Mouse (Mus musculus): ENCODE measurements around the gene Emx2. TPM values are rescaled to one million over a fixed set of nuclear protein-coding genes. Genes with fewer than 3 reads are reported as not detected.

Gene Emx2
- polyA plus RNA-seq, 1 experiment from 2014 or later = 78.9 TPM

- under 1% methylated on average over 13 of the region's 13 CpGs for WGBS
- H3K4me1 ChIP-seq (replicated peaks; ENCODE audit: control insufficient read depth, insufficient read depth, low read length) = peaks cover 27% of the 10 kb centered on the region
- H3K4me2 ChIP-seq (ENCODE audit: low read depth, low read length, severe bottlenecking) = peak overlapping the region; percentile 48
- no peaks in the 10 kb centered on the region for H3K36me3 ChIP-seq (ENCODE audit: control insufficient read depth, insufficient read depth, low read length)
- H3K4me3 ChIP-seq (ENCODE audit: low read depth, low read length) = peak overlapping the region; percentile 15
- peak overlapping the region; percentile 37; the same call in 1 of the 2 replicates for H3K27ac ChIP-seq (ENCODE audit: low read depth, low read length)
- H3K9ac ChIP-seq (ENCODE audit: low read length) = peak overlapping the region; percentile 54
- H3K27me3 ChIP-seq (ENCODE audit: control insufficient read depth, insufficient read depth, low read length) = peaks cover 28% of the 10 kb centered on the region
- ATAC-seq (replicated peaks; ENCODE audit: low FRiP score) (no peak), DNase-seq (ENCODE audit: low spot score) (peak; percentile 77)
- H3K9me3 ChIP-seq (ENCODE audit: control insufficient read depth, low read length) = no peaks in the 10 kb centered on the region
Observed at GRCm38 (mm10) chr19:59470913-59471312, 12.7 kb downstream of the Emx2 start.

GRCm38 (mm10) chr19:59472844-59473243 lies 14.7 kb downstream of the Emx2 start:
- Histone ChIP-seq H3K4me3 (ENCODE audit: low read depth, low read length) (no peak overlapping the region), H3K27me3 (ENCODE audit: control insufficient read depth, insufficient read depth, low read length) (peaks cover 25% of the 10 kb centered on the region), H3K9me3 (ENCODE audit: control insufficient read depth, low read length) (no peaks in the 10 kb centered on the region), H3K4me2 (ENCODE audit: low read depth, low read length, severe bottlenecking) (no peak overlapping the region), H3K27ac (ENCODE audit: low read depth, low read length) (no peak overlapping the region), H3K36me3 (ENCODE audit: control insufficient read depth, insufficient read depth, low read length) (no peaks in the 10 kb centered on the region), H3K9ac (ENCODE audit: low read length) (no peak overlapping the region), H3K4me1 (replicated peaks; ENCODE audit: control insufficient read depth, insufficient read depth, low read length) (peaks cover 22% of the 10 kb centered on the region)
- WGBS = 84% methylated on average over 2 of the region's 2 CpGs
- DNase-seq (ENCODE audit: low spot score) (no peak), ATAC-seq (replicated peaks; ENCODE audit: low FRiP score) (no peak)

GRCm38 (mm10) chr19:59479912-59480311 lies 21.7 kb downstream of the Emx2 start:
- 88% methylated on average over 3 of the region's 3 CpGs for WGBS
- H3K27ac ChIP-seq (ENCODE audit: low read depth, low read length) = no peak overlapping the region
- no peaks in the 10 kb centered on the region for H3K36me3 ChIP-seq (ENCODE audit: control insufficient read depth, insufficient read depth, low read length)
- no peak for ATAC-seq (replicated peaks; ENCODE audit: low FRiP score)
- no peak overlapping the region for H3K4me2 ChIP-seq (ENCODE audit: low read depth, low read length, severe bottlenecking)
- H3K4me1 ChIP-seq (replicated peaks; ENCODE audit: control insufficient read depth, insufficient read depth, low read length) = no peaks in the 10 kb centered on the region
- no peaks in the 10 kb centered on the region; the same call in 1 of the 2 replicates for H3K27me3 ChIP-seq (ENCODE audit: control insufficient read depth, insufficient read depth, low read length)
- H3K4me3 ChIP-seq (ENCODE audit: low read depth, low read length) = no peak overlapping the region
- no peak overlapping the region for H3K9ac ChIP-seq (ENCODE audit: low read length)
- DNase-seq (ENCODE audit: low spot score) = no peak
- no peaks in the 10 kb centered on the region for H3K9me3 ChIP-seq (ENCODE audit: control insufficient read depth, low read length)

GRCm38 (mm10) chr19:59480563-59480962 lies 22.4 kb downstream of the Emx2 start:
- Histone ChIP-seq H3K36me3 (ENCODE audit: control insufficient read depth, insufficient read depth, low read length) (no peaks in the 10 kb centered on the region), H3K9me3 (ENCODE audit: control insufficient read depth, low read length) (no peaks in the 10 kb centered on the region), H3K4me2 (ENCODE audit: low read depth, low read length, severe bottlenecking) (no peak overlapping the region), H3K27ac (ENCODE audit: low read depth, low read length) (no peak overlapping the region), H3K9ac (ENCODE audit: low read length) (no peak overlapping the region), H3K4me3 (ENCODE audit: low read depth, low read length) (no peak overlapping the region), H3K27me3 (ENCODE audit: control insufficient read depth, insufficient read depth, low read length) (no peaks in the 10 kb centered on the region; the same call in 1 of the 2 replicates), H3K4me1 (replicated peaks; ENCODE audit: control insufficient read depth, insufficient read depth, low read length) (no peaks in the 10 kb centered on the region)
- WGBS = 92% methylated on average over 3 of the region's 3 CpGs
- DNase-seq (ENCODE audit: low spot score) (no peak), ATAC-seq (replicated peaks; ENCODE audit: low FRiP score) (no peak)

- H3K27me3 ChIP-seq (ENCODE audit: control insufficient read depth, insufficient read depth, low read length) = no peaks in the 10 kb centered on the region
- DNase-seq (ENCODE audit: low spot score) (no peak), ATAC-seq (replicated peaks; ENCODE audit: low FRiP score) (no peak)
- H3K4me3 ChIP-seq (ENCODE audit: low read depth, low read length) = no peak overlapping the region
- WGBS = 95% methylated on average over 1 of the region's 1 CpGs
- H3K9ac ChIP-seq (ENCODE audit: low read length) = no peak overlapping the region
- no peaks in the 10 kb centered on the region for H3K4me1 ChIP-seq (replicated peaks; ENCODE audit: control insufficient read depth, insufficient read depth, low read length)
- no peak overlapping the region for H3K27ac ChIP-seq (ENCODE audit: low read depth, low read length)
- no peaks in the 10 kb centered on the region for H3K36me3 ChIP-seq (ENCODE audit: control insufficient read depth, insufficient read depth, low read length)
- no peak overlapping the region for H3K4me2 ChIP-seq (ENCODE audit: low read depth, low read length, severe bottlenecking)
- no peaks in the 10 kb centered on the region for H3K9me3 ChIP-seq (ENCODE audit: control insufficient read depth, low read length)
Observed at GRCm38 (mm10) chr19:59492258-59492657, 34.1 kb downstream of the Emx2 start.

- Histone ChIP-seq H3K9ac (ENCODE audit: low read length) (no peak overlapping the region), H3K36me3 (ENCODE audit: control insufficient read depth, insufficient read depth, low read length) (no peaks in the 10 kb centered on the region), H3K4me2 (ENCODE audit: low read depth, low read length, severe bottlenecking) (no peak overlapping the region), H3K9me3 (ENCODE audit: control insufficient read depth, low read length) (no peaks in the 10 kb centered on the region), H3K4me1 (replicated peaks; ENCODE audit: control insufficient read depth, insufficient read depth, low read length) (no peaks in the 10 kb centered on the region), H3K27ac (ENCODE audit: low read depth, low read length) (no peak overlapping the region), H3K4me3 (ENCODE audit: low read depth, low read length) (no peak overlapping the region), H3K27me3 (ENCODE audit: control insufficient read depth, insufficient read depth, low read length) (no peaks in the 10 kb centered on the region)
- ATAC-seq (replicated peaks; ENCODE audit: low FRiP score) = no peak
- 66% methylated on average over 4 of the region's 4 CpGs for WGBS
- no peak for DNase-seq (ENCODE audit: low spot score)
Observed at GRCm38 (mm10) chr19:59496832-59497231, 38.7 kb downstream of the Emx2 start.

GRCm38 (mm10) chr19:59508896-59509295 lies 50.7 kb downstream of the Emx2 start:
- 96% methylated on average over 2 of the region's 2 CpGs for WGBS
- no peaks in the 10 kb centered on the region for H3K36me3 ChIP-seq (ENCODE audit: control insufficient read depth, insufficient read depth, low read length)
- DNase-seq (ENCODE audit: low spot score) (peak; percentile 26), ATAC-seq (replicated peaks; ENCODE audit: low FRiP score) (no peak)
- no peaks in the 10 kb centered on the region for H3K9me3 ChIP-seq (ENCODE audit: control insufficient read depth, low read length)
- no peak overlapping the region for H3K4me3 ChIP-seq (ENCODE audit: low read depth, low read length)
- H3K4me1 ChIP-seq (replicated peaks; ENCODE audit: control insufficient read depth, insufficient read depth, low read length) = no peaks in the 10 kb centered on the region
- H3K4me2 ChIP-seq (ENCODE audit: low read depth, low read length, severe bottlenecking) = no peak overlapping the region
- no peak overlapping the region for H3K9ac ChIP-seq (ENCODE audit: low read length)
- H3K27me3 ChIP-seq (ENCODE audit: control insufficient read depth, insufficient read depth, low read length) = no peaks in the 10 kb centered on the region
- no peak overlapping the region for H3K27ac ChIP-seq (ENCODE audit: low read depth, low read length)

GRCm38 (mm10) chr19:59513181-59513580 lies 55.0 kb downstream of the Emx2 start:
- Histone ChIP-seq H3K4me3 (ENCODE audit: low read depth, low read length) (no peak overlapping the region), H3K9ac (ENCODE audit: low read length) (no peak overlapping the region), H3K36me3 (ENCODE audit: control insufficient read depth, insufficient read depth, low read length) (no peaks in the 10 kb centered on the region), H3K4me2 (ENCODE audit: low read depth, low read length, severe bottlenecking) (no peak overlapping the region), H3K27me3 (ENCODE audit: control insufficient read depth, insufficient read depth, low read length) (no peaks in the 10 kb centered on the region), H3K27ac (ENCODE audit: low read depth, low read length) (no peak overlapping the region), H3K4me1 (replicated peaks; ENCODE audit: control insufficient read depth, insufficient read depth, low read length) (0 out of 2 replicates have a peak, but pooled peaks cover 2% of the 10 kb centered on the region), H3K9me3 (ENCODE audit: control insufficient read depth, low read length) (no peaks in the 10 kb centered on the region)
- ATAC-seq (replicated peaks; ENCODE audit: low FRiP score) = no peak
- 92% methylated on average over 3 of the region's 3 CpGs for WGBS
- DNase-seq (ENCODE audit: low spot score) = no peak
